Mouse (Mus musculus) small intestine, adult 2 months (tissue): ENCODE measurements at regions not wholly inside any gene's neighbourhood (a gene's known extent, or its start where the extent isn't known, plus 50 kb on each side); places are given as distances from the start of the nearest gene placed in this dataset.
"Not testable (repeated sequence)": the region's sequence is repeated elsewhere in the genome, so short reads cannot be mapped to it uniquely, and the experiment has no call there.

ENCODE experiments used
- H3K27ac ChIP-seq: fragments of 200-500 bp; 2 replicates; pipeline ENCODE4 v1.5.1; 2012; ENCODE audit warnings: low read depth, low read length, control low read depth, inconsistent platforms; ENCODE audit not compliant: insufficient read depth
- H3K27me3 ChIP-seq: fragments of 200-500 bp; 2 replicates; pipeline ENCODE4 v1.6.1; 2012; ENCODE audit warnings: mild to moderate bottlenecking, moderate library complexity, low read length, inconsistent platforms; ENCODE audit not compliant: control insufficient read depth, insufficient read depth
- H3K36me3 ChIP-seq: fragments of 200-500 bp; 2 replicates; pipeline ENCODE4 v1.6.1; 2012; ENCODE audit warnings: mild to moderate bottlenecking, low read length, control low read depth, inconsistent platforms; ENCODE audit not compliant: control insufficient read depth, insufficient read depth
- H3K4me1 ChIP-seq: fragments of 200-500 bp; 2 replicates; pipeline ENCODE4 v1.6.1; 2012; ENCODE audit warnings: low read length, inconsistent platforms, mixed read lengths; ENCODE audit not compliant: control insufficient read depth, insufficient read depth, insufficient read length
- H3K4me3 ChIP-seq: fragments of 200-500 bp; 2 replicates; pipeline ENCODE4 v1.5.1; 2012; ENCODE audit warnings: low read depth, mild to moderate bottlenecking, control low read depth, inconsistent platforms, low read length, moderate library complexity
- CTCF ChIP-seq: fragments of 200-500 bp; IDR thresholded peaks from 2 replicates; pipeline ENCODE4 v1.5.1; 2012; ENCODE audit warnings: low read depth, mild to moderate bottlenecking, control low read depth, inconsistent platforms, low read length, moderate library complexity, mixed read lengths; ENCODE audit not compliant: insufficient replicate concordance, insufficient read length; ENCODE audit errors: extremely low read depth
- POLR2A ChIP-seq: fragments of 200-500 bp; IDR thresholded peaks from 2 replicates; pipeline ENCODE4 v1.6.1; 2012; ENCODE audit warnings: low read depth, mild to moderate bottlenecking, control low read depth, inconsistent platforms, low read length, moderate library complexity
- WGBS: fragments of 180-500 bp; shearing (Covaris S2); methylation state at CpG from one replicate; pipeline ENCODE4 v1.1.7; 2018; 5-methylcytosine and 5-hydroxymethylcytosine counted together

DNA sequence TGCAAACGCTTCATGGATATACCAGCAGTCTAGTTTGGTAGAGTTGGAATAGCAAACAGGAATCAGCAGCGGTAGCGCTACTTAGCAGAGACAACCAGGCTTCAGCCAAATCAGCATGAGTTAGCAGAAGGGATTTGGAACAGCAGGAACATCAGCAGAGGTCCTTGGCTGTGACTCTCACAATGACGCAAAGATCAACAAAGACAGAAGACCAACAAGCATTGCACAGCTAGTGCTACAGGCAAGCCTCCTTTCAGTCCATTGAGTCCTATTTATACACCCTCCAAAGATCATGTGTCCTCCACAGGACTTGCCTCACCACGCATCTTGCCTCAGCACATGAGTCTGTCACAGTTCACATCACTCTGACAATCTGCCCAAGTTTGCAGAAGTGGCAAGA, 61.6 kb upstream of the Cdyl start:
- H3K27ac ChIP-seq: no peak overlapping the region
- WGBS: 95% methylated on average over 5 of the region's 5 CpGs
- H3K36me3 ChIP-seq: no peaks in the 10 kb centered on the region
- no peak overlapping the region for H3K4me3 ChIP-seq
- TF ChIP-seq POLR2A: no peak
- TF ChIP-seq CTCF: no peak
- H3K4me1 ChIP-seq: no peaks in the 10 kb centered on the region
- no peaks in the 10 kb centered on the region for H3K27me3 ChIP-seq

DNA sequence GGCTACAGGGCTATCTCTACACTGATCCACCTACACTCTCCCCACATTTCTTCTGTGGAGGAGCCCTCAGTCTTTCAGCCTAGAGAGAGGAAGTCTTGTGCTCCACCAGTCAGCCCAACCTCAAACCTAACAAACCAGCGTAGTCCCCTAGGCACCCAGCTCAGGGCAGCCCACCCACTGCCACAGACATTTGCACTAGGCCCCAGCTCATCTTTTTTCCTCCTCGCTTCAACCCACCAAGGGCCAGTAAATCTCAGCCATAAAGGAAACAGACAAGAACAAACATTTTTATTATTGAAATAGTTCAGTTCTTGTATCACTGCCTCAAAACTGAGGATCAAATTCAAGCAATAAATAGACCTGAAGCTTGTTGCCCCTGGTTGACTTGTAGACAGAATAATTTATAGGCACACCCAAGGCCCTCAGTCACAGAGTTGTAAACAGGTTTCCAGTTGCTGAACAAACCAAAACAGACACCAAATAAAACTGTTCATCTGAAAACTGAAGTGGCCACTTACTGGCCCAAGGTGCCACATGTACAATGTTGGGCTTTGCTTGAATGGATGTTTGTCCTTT, 58.0 kb upstream of the Cdyl start:
- Histone ChIP-seq H3K27ac (no peak overlapping the region), H3K4me1 (no peaks in the 10 kb centered on the region), H3K36me3 (no peaks in the 10 kb centered on the region), H3K27me3 (no peaks in the 10 kb centered on the region), H3K4me3 (no peak overlapping the region)
- TF ChIP-seq POLR2A: no peak
- no peak for TF ChIP-seq CTCF
- WGBS: 90% methylated on average over 2 of the region's 2 CpGs

DNA sequence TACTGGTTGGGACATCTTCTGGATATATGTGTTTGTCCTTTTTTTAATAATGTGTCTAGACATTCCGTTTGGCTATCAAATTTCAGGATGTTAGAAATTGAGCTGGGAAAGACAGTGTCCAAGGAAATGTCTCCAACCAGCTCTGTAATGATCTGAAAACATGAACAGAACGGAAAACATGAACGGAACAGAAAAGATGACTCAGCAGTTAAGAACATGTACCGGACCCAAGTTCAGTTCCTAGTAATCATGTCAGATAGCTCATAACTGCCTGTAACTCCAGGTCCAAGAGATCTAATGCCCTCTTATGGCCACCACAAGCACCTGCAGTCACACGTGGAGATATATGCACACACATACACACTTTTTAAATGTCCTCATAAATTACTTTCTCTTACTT, 56.6 kb upstream of the Cdyl start:
- no peaks in the 10 kb centered on the region for H3K36me3 ChIP-seq
- H3K27ac ChIP-seq: no peak overlapping the region
- WGBS: 91% methylated on average over 5 of the region's 5 CpGs
- no peak overlapping the region for H3K4me3 ChIP-seq
- no peaks in the 10 kb centered on the region for H3K4me1 ChIP-seq
- no peaks in the 10 kb centered on the region for H3K27me3 ChIP-seq
- no peak for TF ChIP-seq POLR2A
- TF ChIP-seq CTCF: no peak

DNA sequence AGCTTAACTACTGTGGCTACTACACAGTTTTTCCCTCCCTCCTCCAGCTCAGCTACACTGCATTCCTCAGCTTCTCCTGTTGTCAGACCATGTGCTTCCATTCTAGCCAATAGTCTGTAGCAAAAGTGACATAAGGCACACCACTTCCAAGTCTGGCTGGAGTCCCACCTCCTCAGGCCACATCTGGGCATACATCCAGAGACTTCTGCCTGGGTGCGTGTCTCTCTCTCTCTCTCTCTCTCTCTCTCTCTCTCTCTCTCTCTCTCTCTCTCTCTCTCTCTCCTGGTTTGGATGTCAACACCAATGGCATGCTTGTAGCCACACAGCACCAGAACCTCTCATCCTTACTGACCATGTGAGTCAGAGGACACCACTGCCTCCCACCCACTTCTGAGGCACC, 55.6 kb upstream of the Cdyl start:
- Histone ChIP-seq H3K27ac (no peak overlapping the region), H3K4me1 (no peaks in the 10 kb centered on the region), H3K36me3 (no peaks in the 10 kb centered on the region), H3K4me3 (no peak overlapping the region), H3K27me3 (no peaks in the 10 kb centered on the region)
- 44% methylated on average over 1 of the region's 1 CpGs for WGBS
- no peak for TF ChIP-seq CTCF
- no peak for TF ChIP-seq POLR2A

DNA sequence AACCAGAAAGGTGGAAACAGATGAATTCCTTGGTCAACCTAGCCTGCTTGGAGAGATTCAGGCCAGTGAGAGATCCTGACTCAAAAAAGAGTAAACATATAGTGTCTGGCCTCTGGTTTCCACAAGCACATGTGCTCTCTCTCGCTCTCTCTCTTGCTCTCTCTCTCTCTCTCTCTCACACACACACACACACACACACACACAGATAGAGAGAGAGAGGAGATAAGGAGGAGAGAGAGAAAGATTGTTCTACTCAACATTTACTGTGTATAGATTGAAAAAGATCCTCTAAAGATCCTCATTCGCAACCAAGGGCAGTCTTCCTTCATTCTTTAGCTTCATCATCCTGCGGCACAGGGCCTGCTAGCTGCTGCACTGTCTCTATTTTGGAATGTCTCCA, 54.9 kb upstream of the Cdyl start:
- Histone ChIP-seq H3K36me3 (no peaks in the 10 kb centered on the region), H3K27me3 (no peaks in the 10 kb centered on the region), H3K27ac (no peak overlapping the region), H3K4me1 (no peaks in the 10 kb centered on the region), H3K4me3 (no peak overlapping the region)
- TF ChIP-seq CTCF: no peak
- TF ChIP-seq POLR2A: no peak
- WGBS: 87% methylated on average over 3 of the region's 3 CpGs

DNA sequence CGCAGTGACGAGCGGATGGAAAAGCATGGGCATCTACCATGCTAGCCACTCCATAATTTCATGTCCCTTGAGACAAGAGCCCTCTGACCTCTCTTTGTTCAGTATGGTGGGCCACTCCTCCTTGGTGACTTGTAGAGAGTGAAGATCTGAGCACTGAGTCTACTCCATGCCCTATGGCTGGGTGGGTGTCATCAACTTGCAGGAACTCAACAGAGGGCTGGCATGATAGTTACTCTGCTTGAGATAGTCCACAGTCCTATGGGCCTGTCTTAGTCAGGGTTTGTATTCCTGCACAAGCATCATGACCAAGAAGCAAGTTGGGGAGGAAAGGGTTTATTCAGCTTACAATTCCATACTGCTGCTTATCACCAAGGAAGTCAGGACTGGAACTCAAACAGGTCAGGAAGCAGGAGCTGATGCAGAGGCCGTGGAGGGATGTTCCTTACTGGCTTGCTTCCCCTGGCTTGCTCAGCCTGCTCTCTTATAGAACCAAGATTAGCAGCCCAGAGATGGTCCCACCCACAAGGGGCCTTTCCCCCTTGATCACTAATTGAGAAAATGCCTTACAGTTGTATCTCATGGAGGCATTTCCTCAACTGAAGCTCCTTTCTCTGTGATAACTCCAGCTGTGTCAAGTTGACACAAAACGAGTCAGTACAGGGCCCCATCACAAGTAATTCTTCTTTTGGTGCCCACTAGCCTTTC, 52.6 kb upstream of the Cdyl start:
- H3K4me3 ChIP-seq, H3K36me3 ChIP-seq: not testable (repeated sequence)
- WGBS: 82% methylated on average over 5 of the region's 5 CpGs

DNA sequence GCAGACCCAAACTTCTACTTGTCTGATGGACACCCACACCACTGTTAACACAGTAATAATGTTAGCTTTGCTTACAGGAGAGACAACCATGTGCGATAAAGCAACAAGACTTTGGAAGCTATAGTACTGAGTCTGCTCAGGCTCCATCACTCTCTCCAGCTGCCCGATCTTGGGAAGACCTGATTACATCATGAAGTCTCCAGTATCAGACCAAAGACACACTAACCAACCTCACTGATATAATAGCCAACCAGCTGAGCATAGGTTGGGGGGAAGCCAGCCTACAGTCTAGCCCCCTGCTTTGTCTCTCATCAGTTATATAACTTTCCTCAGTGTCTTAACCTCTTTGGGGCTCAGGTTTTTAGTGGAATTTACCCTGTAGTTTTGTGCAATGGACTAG, 51.9 kb upstream of the Cdyl start:
- TF ChIP-seq POLR2A: no peak
- TF ChIP-seq CTCF: no peak
- H3K27ac ChIP-seq: no peak overlapping the region
- 92% methylated on average over 2 of the region's 2 CpGs for WGBS
- no peaks in the 10 kb centered on the region for H3K27me3 ChIP-seq
- no peaks in the 10 kb centered on the region for H3K4me1 ChIP-seq
- no peaks in the 10 kb centered on the region for H3K36me3 ChIP-seq
- H3K4me3 ChIP-seq: no peak overlapping the region

More for the DNA sequence above, 52.6 kb upstream of the Cdyl start:
- H3K27ac ChIP-seq, H3K27me3 ChIP-seq, H3K4me1 ChIP-seq: not testable (repeated sequence)
